Comparison of ENCODE assay signal across 12 mouse cellular contexts in genomic region chr9:37077063-37077418, GRCm38 (mm10).
DNase-seq lines count a peak whose midpoint lies in the region; ATAC-seq lines count a peak whose summit lies in the region.
"Had no signal": no experiment of that assay in that cellular context is flagged by ENCODE, and none has a peak within 500 bp of the region (broad histone marks: within the 10 kb centered on the region; RNA-seq: fewer than 3 reads in every experiment).

No protein-coding gene starts in this region.

- no peak for ATAC-seq in heart, embryonic 11.5 days (replicated peaks; ENCODE audit: insufficient number of reproducible peaks, low FRiP score, low TSS enrichment)
- peak; percentile 46; the same call in 1 of the 2 replicates for ATAC-seq in hindbrain, embryonic 11.5 days (ENCODE audit: low FRiP score)
- peak; percentile 18; the same call in 1 of the 2 replicates for ATAC-seq in midbrain, embryonic 14.5 days (ENCODE audit: low FRiP score, low TSS enrichment)
- ATAC-seq in CD4-positive, CD25-positive, alpha-beta regulatory T cell, adult 4 months: no peak

- H3K27me3 ChIP-seq in heart, embryonic 11.5 days (ENCODE audit: control insufficient read depth, insufficient read depth, low read length): no peaks in the 10 kb centered on the region
- H3K27me3 ChIP-seq in embryonic facial prominence, embryonic 10.5 days (replicated peaks; ENCODE audit: low read depth, poor library complexity, severe bottlenecking): no peaks in the 10 kb centered on the region
- no peaks in the 10 kb centered on the region for H3K27me3 ChIP-seq in hindbrain, embryonic 11.5 days (ENCODE audit: control insufficient read depth, insufficient read depth, low read length)
- H3K27me3 ChIP-seq in midbrain, embryonic 14.5 days (ENCODE audit: control insufficient read depth, insufficient read depth, low read length): no peaks in the 10 kb centered on the region
- H3K27me3 ChIP-seq: stomach, embryonic 15.5 days had no signal

- 58% methylated on average over 2 of the region's 2 CpGs for WGBS in heart, embryonic 11.5 days (ENCODE audit: insufficient replicate concordance)
- WGBS in embryonic facial prominence, embryonic 10.5 days: 38% methylated on average over 2 of the region's 2 CpGs
- WGBS in hindbrain, embryonic 11.5 days: 61% methylated on average over 2 of the region's 2 CpGs
- 45% methylated on average over 2 of the region's 2 CpGs for WGBS in midbrain, embryonic 14.5 days

- H3K4me3 ChIP-seq in heart, embryonic 11.5 days (ENCODE audit: low read depth, low read length): no peak overlapping the region
- H3K4me3 ChIP-seq in embryonic facial prominence, embryonic 10.5 days: no peak overlapping the region
- H3K4me3 ChIP-seq in hindbrain, embryonic 11.5 days (ENCODE audit: low read depth, low read length): no peak overlapping the region
- no peak overlapping the region for H3K4me3 ChIP-seq in midbrain, embryonic 14.5 days (replicated peaks; ENCODE audit: low read depth, low read length)
- H3K4me3 ChIP-seq: stomach, embryonic 15.5 days had no signal

- H3K36me3 ChIP-seq in heart, embryonic 11.5 days (ENCODE audit: control insufficient read depth, insufficient read depth, low read length): no peaks in the 10 kb centered on the region
- H3K36me3 ChIP-seq in embryonic facial prominence, embryonic 10.5 days (replicated peaks): peaks cover 48% of the 10 kb centered on the region
- no peaks in the 10 kb centered on the region for H3K36me3 ChIP-seq in hindbrain, embryonic 11.5 days (ENCODE audit: control insufficient read depth, insufficient read depth, low read length)
- H3K36me3 ChIP-seq in midbrain, embryonic 14.5 days (ENCODE audit: control insufficient read depth, insufficient read depth, low read length): no peaks in the 10 kb centered on the region
- H3K36me3 ChIP-seq: G1E; stomach, embryonic 15.5 days had no signal

- H3K9ac ChIP-seq in heart, embryonic 11.5 days (ENCODE audit: low read depth, low read length): no peak overlapping the region
- H3K9ac ChIP-seq in hindbrain, embryonic 11.5 days (ENCODE audit: low read depth, low read length): no peak overlapping the region
- H3K9ac ChIP-seq in midbrain, embryonic 14.5 days (replicated peaks; ENCODE audit: low read length): peak overlapping the region; percentile 3; the same call in 1 of the 2 replicates
- H3K9ac ChIP-seq: liver, embryonic 14.5 days; stomach, embryonic 15.5 days had no signal

- peak overlapping the region; percentile 29; the same call in 1 of the 2 replicates for H3K4me2 ChIP-seq in heart, embryonic 11.5 days
- no peak overlapping the region for H3K4me2 ChIP-seq in hindbrain, embryonic 11.5 days (replicated peaks; ENCODE audit: low read depth, low read length)
- peak overlapping the region; percentile 34; the same call in 1 of the 2 replicates for H3K4me2 ChIP-seq in midbrain, embryonic 14.5 days (ENCODE audit: low read length)
- H3K4me2 ChIP-seq: stomach, embryonic 15.5 days had no signal

- H3K4me1 ChIP-seq in heart, embryonic 11.5 days (ENCODE audit: control insufficient read depth, insufficient read depth, low read length): 0 out of 2 replicates have a peak, but pooled peaks cover 2% of the 10 kb centered on the region
- H3K4me1 ChIP-seq in embryonic facial prominence, embryonic 10.5 days: peaks cover 41% of the 10 kb centered on the region
- H3K4me1 ChIP-seq in hindbrain, embryonic 11.5 days (replicated peaks; ENCODE audit: control insufficient read depth, insufficient read depth, low read length): peaks cover 7% of the 10 kb centered on the region
- H3K4me1 ChIP-seq in midbrain, embryonic 14.5 days (ENCODE audit: control insufficient read depth, insufficient read depth, low read length): peaks cover 20% of the 10 kb centered on the region
- H3K4me1 ChIP-seq: stomach, embryonic 15.5 days had no signal

- no peak overlapping the region for H3K27ac ChIP-seq in heart, embryonic 11.5 days (ENCODE audit: low read depth, low read length)
- H3K27ac ChIP-seq in embryonic facial prominence, embryonic 10.5 days (replicated peaks): peak overlapping the region; percentile 48
- H3K27ac ChIP-seq in hindbrain, embryonic 11.5 days (ENCODE audit: low read depth, low read length): no peak overlapping the region
- H3K27ac ChIP-seq in midbrain, embryonic 14.5 days (replicated peaks; ENCODE audit: low read depth, low read length): peak overlapping the region; percentile 80
- H3K27ac ChIP-seq: liver, embryonic 14.5 days; stomach, embryonic 15.5 days had no signal

- DNase-seq in heart, adult 9 months (ENCODE audit: low spot score in 2 of 2): no peak
- DNase-seq in embryonic facial prominence, embryonic 10.5 days (ENCODE audit: low spot score): no peak
- no peak for DNase-seq in hindbrain, embryonic 11.5 days (ENCODE audit: low spot score)
- peak; percentile 20 for DNase-seq in midbrain, embryonic 14.5 days
- DNase-seq in adrenal gland, postnatal 4 days (ENCODE audit: low spot score in 2 of 2): no peak
- no peak for DNase-seq in right cerebral cortex, postnatal 14 days
- DNase-seq: kidney, postnatal 4 days had no signal

- H3K9me3 ChIP-seq in heart, embryonic 11.5 days (replicated peaks; ENCODE audit: control insufficient read depth, low read length): no peaks in the 10 kb centered on the region
- H3K9me3 ChIP-seq in embryonic facial prominence, embryonic 10.5 days: no peaks in the 10 kb centered on the region
- no peaks in the 10 kb centered on the region for H3K9me3 ChIP-seq in hindbrain, embryonic 11.5 days (ENCODE audit: control insufficient read depth, low read length)
- no peaks in the 10 kb centered on the region for H3K9me3 ChIP-seq in midbrain, embryonic 14.5 days (ENCODE audit: control insufficient read depth, low read length)
- H3K9me3 ChIP-seq: G1E; stomach, embryonic 15.5 days had no signal

Comparison
In these comparisons a context has a peak if more than half of its experiments do, and no peak if none do; other contexts are left out.
1. ATAC-seq: peak in hindbrain, embryonic 11.5 days (single experiment) and midbrain, embryonic 14.5 days (single experiment); none in heart, embryonic 11.5 days (single experiment) and CD4-positive, CD25-positive, alpha-beta regulatory T cell, adult 4 months (single experiment).
2. H3K27ac ChIP-seq: peak in embryonic facial prominence, embryonic 10.5 days (single experiment) and midbrain, embryonic 14.5 days (single experiment); none in heart, embryonic 11.5 days (single experiment) and hindbrain, embryonic 11.5 days (single experiment).